Mouse (Mus musculus) limb, embryonic 14.5 days (tissue): Measurements from ENCODE around the gene Homer2. TPM values are rescaled to one million over a fixed set of nuclear protein-coding genes. Genes with fewer than 3 reads are reported as not detected.

Experiments
- ATAC-seq: fragments of 200-750 bp; cut with Nextera tagmentation; 2 replicates; pipeline ENCODE4 v1.8.0; 2017; ENCODE audit warnings: low read depth, moderate number of reproducible peaks, moderate TSS enrichment; ENCODE audit not compliant: low FRiP score
- DNase-seq: peaks from one replicate; pipeline ENCODE4 v3.0.0-alpha.2; 2015; ENCODE audit warnings: low spot score
- H3K27ac ChIP-seq: fragments of 300-500 bp; sonication (generic); replicated peaks from 2 replicates; pipeline ENCODE4 v1.5.1; 2014; ENCODE audit warnings: low read depth, mild to moderate bottlenecking, low read length, moderate library complexity, mixed read lengths
- H3K27me3 ChIP-seq: fragments of 300-500 bp; sonication (generic); 2 replicates; pipeline ENCODE4 v1.6.1; 2014; ENCODE audit warnings: low read length, mixed read lengths; ENCODE audit not compliant: control insufficient read depth, insufficient read depth
- H3K36me3 ChIP-seq: fragments of 300-500 bp; sonication (generic); 2 replicates; pipeline ENCODE4 v1.6.1; 2014; ENCODE audit warnings: mild to moderate bottlenecking, low read length, moderate library complexity, mixed read lengths; ENCODE audit not compliant: control insufficient read depth, insufficient read depth
- H3K4me1 ChIP-seq: fragments of 300-500 bp; sonication (generic); 2 replicates; pipeline ENCODE4 v1.6.1; 2014; ENCODE audit warnings: antibody characterized with exemption, low read length, mixed read lengths; ENCODE audit not compliant: control insufficient read depth, insufficient read depth
- H3K4me2 ChIP-seq: fragments of 300-500 bp; sonication (generic); replicated peaks from 2 replicates; pipeline ENCODE4 v1.6.1; 2014; ENCODE audit warnings: low read depth, mild to moderate bottlenecking, low read length, moderate library complexity; ENCODE audit not compliant: severe bottlenecking
- H3K4me3 ChIP-seq: fragments of 300-500 bp; sonication (generic); replicated peaks from 2 replicates; pipeline ENCODE4 v1.5.1; 2014; ENCODE audit warnings: low read length
- H3K9ac ChIP-seq: fragments of 300-500 bp; sonication (generic); 2 replicates; pipeline ENCODE4 v1.6.1; 2014; ENCODE audit warnings: mild to moderate bottlenecking, low read depth, low read length, moderate library complexity; ENCODE audit not compliant: severe bottlenecking
- H3K9me3 ChIP-seq: fragments of 300-500 bp; sonication (generic); 2 replicates; pipeline ENCODE4 v1.6.1; 2016; ENCODE audit warnings: low read length; ENCODE audit not compliant: control insufficient read depth
- POLR2A ChIP-seq: fragments of 200-500 bp; IDR thresholded peaks from 2 replicates; pipeline ENCODE4 v1.8.0; 2012; ENCODE audit warnings: inconsistent platforms, mild to moderate bottlenecking, moderate library complexity, borderline replicate concordance; ENCODE audit not compliant: insufficient read depth, insufficient read length; ENCODE audit errors: extremely low read depth
- WGBS: fragments of 180-500 bp; shearing (Covaris S2); extraction: QIAGEN DNeasy Blood & Tissue Kit; methylation state at CpG from one replicate; pipeline ENCODE4 v1.1.7; 2014; 5-methylcytosine and 5-hydroxymethylcytosine counted together
- polyA plus RNA-seq, 2 experiments: library from polyadenylated mRNA; depleted of rRNA in 1 of 2; stranded (reverse) in 1 of 2; unstranded in 1 of 2; fragments of >200 nt; fragmentation: Nextera tagmentation in 1 of 2; extraction: Ambion mirVana in 1 of 2; gene quantifications; 2 replicates each; pipeline versions ENCODE4 v1.2.1 to v1.2.3; 2012 to 2014

Homer2 gene
- polyA plus RNA-seq, 2 experiments, result 15.5 to 25.8 TPM

DNA sequence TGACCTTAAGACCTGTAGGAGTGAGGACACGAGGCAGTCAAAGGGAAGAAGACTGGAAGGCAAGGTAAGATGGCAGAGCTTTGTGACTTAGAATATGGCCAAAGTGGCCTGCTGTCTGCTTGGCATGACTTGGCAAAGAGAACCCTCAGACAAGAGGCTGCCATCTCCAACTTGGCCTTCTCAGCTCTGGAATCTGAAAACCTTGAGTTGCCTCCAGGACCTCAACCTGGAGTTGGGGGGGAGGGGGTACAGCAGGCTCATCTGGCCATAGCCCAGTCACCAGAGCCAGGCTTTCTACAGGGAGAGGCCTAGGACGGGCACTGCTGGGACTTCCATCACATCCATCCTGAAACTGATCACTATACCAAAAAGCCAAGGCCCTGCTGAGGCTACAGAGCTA is 55.0 kb downstream of the Homer2 start:
- DNase-seq, result no peak
- ATAC-seq, result no peak
- Histone ChIP-seq H3K27ac (no peak overlapping the region), H3K36me3 (no peaks in the 10 kb centered on the region), H3K4me3 (no peak overlapping the region), H3K4me2 (no peak overlapping the region), H3K9me3 (no peaks in the 10 kb centered on the region), H3K27me3 (no peaks in the 10 kb centered on the region), H3K4me1 (peaks cover 39% of the 10 kb centered on the region), H3K9ac (no peak overlapping the region)
- no peak for TF ChIP-seq POLR2A
- WGBS, result 67% methylated on average over 2 of the region's 2 CpGs

DNA sequence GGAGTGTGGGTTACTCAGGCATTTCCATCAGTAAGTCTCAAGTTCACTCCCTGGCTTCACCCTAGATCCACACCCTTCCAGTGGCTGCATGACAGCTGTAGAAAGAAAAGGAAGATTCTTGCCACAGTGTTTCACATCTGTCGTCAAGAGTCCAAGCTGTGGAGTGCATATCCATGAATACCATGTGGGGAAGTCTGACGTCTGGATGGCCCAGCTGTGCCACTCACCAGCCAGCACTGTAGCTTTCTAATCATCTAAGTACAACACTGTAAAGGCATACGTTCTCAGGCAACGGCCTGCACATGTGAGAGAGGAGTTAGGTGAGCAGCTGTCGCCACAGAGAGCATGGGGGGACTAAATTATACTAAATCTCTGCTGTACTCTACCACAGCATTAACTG is 56.0 kb downstream of the Homer2 start:
- 19% methylated on average over 5 of the region's 5 CpGs for WGBS
- Histone ChIP-seq H3K4me1 (peaks cover 35% of the 10 kb centered on the region), H3K9me3 (no peaks in the 10 kb centered on the region), H3K36me3 (no peaks in the 10 kb centered on the region), H3K4me3 (no peak overlapping the region), H3K9ac (no peak overlapping the region), H3K4me2 (no peak overlapping the region), H3K27me3 (no peaks in the 10 kb centered on the region), H3K27ac (no peak overlapping the region)
- ATAC-seq (peak; percentile 62), DNase-seq (peak; percentile 6)
- TF ChIP-seq POLR2A, result no peak

DNA sequence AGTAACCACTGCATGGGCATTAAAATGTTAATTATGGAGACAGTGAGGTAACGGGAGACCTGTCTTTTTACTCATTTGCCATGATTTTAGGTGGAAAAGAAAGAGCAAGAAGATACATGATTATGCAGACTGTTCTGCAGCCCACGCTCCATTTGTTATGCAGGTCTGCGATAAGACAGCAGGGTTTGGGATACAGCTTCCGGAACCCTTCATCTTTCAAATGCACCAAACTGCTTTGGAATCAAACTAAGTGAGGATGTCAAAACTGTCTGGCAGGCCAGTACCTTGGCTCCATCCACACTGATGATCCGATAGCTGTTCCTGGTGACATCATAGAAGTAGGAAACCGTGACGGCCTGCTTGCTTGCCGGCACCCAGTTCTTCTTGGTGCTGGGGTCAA is 58.1 kb downstream of the Homer2 start:
- H3K4me1 ChIP-seq, result peaks cover 23% of the 10 kb centered on the region

DNA sequence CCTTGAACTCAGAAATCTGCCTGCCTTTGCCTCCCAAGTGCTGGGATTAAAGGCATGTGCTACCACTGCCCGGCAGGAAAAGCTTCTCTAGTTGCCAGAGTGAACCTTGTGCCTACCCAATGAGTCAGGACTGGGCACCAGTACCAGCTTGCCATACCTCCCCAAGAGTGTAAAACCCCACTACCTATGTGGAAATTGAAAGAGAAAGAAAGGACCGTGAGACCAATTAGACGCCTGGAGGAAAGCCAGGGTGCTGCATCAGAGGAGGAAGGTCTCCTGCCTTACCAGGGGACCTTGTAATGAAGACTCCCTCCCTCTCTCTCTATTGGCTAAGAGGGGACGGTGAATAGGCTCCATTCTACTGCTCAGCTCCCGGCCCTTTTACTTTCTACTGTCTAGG is 59.4 kb downstream of the Homer2 start:
- Histone ChIP-seq H3K36me3 (no peaks in the 10 kb centered on the region), H3K27ac (no peak overlapping the region), H3K27me3 (no peaks in the 10 kb centered on the region), H3K4me1 (peaks cover 13% of the 10 kb centered on the region), H3K4me2 (no peak overlapping the region), H3K9ac (no peak overlapping the region), H3K4me3 (no peak overlapping the region), H3K9me3 (no peaks in the 10 kb centered on the region)
- 62% methylated on average over 5 of the region's 5 CpGs for WGBS
- DNase-seq, result no peak
- TF ChIP-seq POLR2A, result no peak
- no peak for ATAC-seq

More for the DNA sequence above, 58.1 kb downstream of the Homer2 start:
- no peaks in the 10 kb centered on the region for H3K36me3 ChIP-seq
- no peaks in the 10 kb centered on the region for H3K9me3 ChIP-seq
- H3K27ac ChIP-seq, result no peak overlapping the region
- 84% methylated on average over 8 of the region's 8 CpGs for WGBS
- H3K27me3 ChIP-seq, result no peaks in the 10 kb centered on the region
- DNase-seq (no peak), ATAC-seq (no peak)
- H3K4me3 ChIP-seq, result no peak overlapping the region
- no peak overlapping the region for H3K9ac ChIP-seq
- no peak overlapping the region for H3K4me2 ChIP-seq
- no peak for TF ChIP-seq POLR2A

DNA sequence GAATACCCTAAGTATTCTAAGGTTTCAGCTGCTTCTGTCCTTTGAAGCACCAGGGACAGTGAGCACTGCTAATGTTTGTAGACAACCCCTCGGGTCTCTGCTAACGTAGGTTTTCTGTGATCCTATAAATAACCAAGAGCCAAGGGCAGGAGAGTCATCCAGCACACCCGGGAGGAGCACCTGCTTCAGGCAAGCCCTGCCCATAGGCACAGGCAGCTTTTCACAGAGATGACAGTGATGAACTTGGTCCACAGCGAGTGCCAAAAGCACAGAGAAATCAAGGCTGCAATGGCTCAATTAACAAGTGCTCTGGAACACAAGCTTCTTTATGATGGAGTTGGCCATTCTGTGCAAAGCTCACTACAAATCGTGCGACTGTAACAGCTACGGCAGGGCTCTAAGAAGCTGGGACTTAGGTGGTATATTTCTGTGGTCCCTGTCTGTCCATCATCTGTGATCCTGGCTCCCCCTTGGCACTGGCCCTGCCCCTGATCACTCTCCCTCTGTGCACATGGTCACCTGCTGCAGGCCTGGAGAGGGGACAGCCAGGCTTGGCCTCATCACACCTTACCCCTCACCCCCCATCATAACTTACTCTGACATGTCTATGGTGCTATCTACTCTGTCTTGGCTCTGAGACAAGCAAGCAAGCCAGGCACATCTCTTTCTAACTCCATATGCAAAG is 62.6 kb downstream of the Homer2 start:
- Histone ChIP-seq H3K4me2 (no peak overlapping the region), H3K9me3 (no peaks in the 10 kb centered on the region), H3K9ac (no peak overlapping the region), H3K4me1 (no peaks in the 10 kb centered on the region), H3K27me3 (no peaks in the 10 kb centered on the region), H3K4me3 (no peak overlapping the region), H3K36me3 (no peaks in the 10 kb centered on the region), H3K27ac (no peak overlapping the region)
- no peak for TF ChIP-seq POLR2A
- WGBS, result 67% methylated on average over 7 of the region's 7 CpGs
- DNase-seq, result no peak
- no peak for ATAC-seq
